Mouse (Mus musculus) heart, postnatal 4 days (tissue): ENCODE data around the gene Gm12355. TPM values are rescaled to one million over a fixed set of nuclear protein-coding genes. Genes with fewer than 3 reads are reported as not detected.

Source experiments
- DNase-seq: peaks from one replicate; pipeline ENCODE4 v3.0.0; 2021
- total RNA-seq, 2 experiments: library from RNA; stranded (reverse); gene quantifications; 2 replicates each; pipeline ENCODE4 v1.2.3; 2021

Gm12355 gene
- total RNA-seq, 2 experiments from 2014 or later: 29.2 to 29.5 TPM

DNA sequence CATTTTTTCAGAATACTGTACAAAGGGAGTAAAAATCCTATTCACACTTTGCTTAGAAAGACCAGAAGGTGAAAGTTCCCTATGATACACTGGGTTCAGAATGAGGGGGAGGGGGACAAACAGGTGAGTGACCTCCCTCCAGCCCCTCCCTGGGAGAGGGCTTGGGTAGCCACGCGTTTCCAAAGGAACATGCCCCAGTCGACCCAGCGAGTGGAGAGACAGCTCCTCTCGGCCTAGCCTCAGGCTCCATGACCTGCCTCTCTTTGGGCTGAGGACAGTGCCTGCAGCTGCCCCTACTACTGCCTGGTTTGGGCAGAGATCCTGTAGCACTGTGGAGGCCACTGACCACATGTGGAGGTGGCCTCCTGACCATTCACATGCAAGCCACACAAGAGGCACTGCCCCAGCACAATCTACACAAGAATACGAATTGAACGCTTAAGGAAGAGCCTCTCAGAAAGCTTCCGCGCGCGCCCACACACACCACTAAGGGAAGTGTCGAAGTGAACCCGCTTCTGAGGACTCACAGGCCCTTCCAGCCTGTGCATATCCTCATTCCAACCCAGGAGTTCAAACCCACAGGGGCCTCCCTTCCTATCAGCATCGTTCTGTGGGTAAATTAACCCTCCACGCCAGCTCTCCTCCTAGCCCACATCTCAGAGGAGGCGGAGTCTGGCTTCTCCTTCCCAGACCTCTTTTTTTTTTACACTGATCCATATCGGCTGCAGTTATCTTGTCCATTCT is 44.0 kb downstream of the Gm12355 start:
- DNase-seq: no peak

DNA sequence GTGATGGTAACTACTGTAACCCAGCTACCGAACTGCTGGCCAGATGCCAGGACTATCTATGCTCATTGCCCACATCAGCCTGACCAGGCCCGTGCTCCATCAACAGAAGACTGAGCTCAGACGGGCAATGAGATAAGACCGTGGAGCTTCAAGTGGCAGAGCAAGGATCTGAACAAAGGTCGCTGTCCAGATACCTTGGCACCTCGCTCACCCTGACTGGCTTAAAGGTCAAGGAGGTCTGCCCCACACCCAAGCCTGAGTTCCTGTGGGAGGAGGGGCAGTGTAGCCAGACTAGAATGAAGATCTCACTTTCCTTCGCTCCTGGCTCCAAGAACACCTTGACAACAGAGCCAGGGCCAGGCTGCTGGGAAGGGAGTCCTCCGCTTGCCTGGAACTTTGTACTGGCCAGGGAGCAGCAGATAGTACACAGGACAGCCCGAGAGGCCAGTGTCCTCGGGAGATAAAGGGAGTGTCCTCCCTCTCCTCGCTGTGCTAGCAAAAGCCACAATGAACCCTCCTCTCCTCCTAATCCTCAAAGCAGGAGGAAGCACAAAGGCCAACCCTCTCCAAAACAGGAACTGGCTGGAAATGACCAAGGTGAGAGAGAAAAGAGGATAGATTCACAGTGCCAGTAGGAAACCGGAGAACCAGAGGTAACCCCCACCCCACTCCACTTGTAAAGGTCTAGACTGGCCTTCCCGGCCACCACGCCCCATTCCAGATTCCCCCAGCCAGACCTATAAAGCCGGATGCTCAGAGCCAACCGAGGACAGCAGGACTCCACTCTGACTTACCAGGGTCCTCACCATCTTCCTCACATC is 45.0 kb downstream of the Gm12355 start:
- DNase-seq: no peak

DNA sequence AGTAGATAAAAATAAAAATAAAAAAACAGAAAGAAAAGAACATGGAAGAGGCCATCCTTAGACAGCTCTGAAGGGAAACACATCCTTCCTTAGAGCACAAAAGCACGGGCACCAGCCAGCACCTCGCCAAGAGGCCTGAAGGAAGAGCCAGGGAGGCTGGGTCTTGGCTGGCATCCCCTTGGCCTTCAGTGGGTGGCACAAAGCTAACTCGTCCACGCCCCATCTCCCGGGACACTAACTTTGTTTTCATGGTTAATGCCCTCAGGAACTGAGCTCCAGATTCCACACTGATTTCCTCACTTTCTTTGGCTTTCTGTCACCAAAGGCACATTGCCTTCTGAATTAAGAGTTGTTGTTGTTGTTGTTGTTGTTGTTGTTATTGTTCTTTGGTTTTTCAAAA is 47.7 kb downstream of the Gm12355 start:
- DNase-seq: no peak

Other genes with a start within 250 kb of the Gm12355 start
- 100 to 1,000 TPM; 163 to 192 TPM for gene Tcap, start 241.8 kb downstream of the Gm12355 start, total RNA-seq
- gene Pnmt, start 239.2 kb downstream of the Gm12355 start, total RNA-seq: not detected
- 10 to 100 TPM; 19.6 to 20.5 TPM for gene Pgap3, start 225.2 kb downstream of the Gm12355 start, total RNA-seq
- 10 to 100 TPM; 24.1 to 27.0 TPM for gene Erbb2, start 213.2 kb downstream of the Gm12355 start, total RNA-seq
- 10 to 100 TPM; 46.9 to 49.0 TPM for gene Mien1, start 186.7 kb downstream of the Gm12355 start, total RNA-seq
- not detected for gene Grb7, start 179.3 kb downstream of the Gm12355 start, total RNA-seq
- gene Ikzf3, start 79.6 kb downstream of the Gm12355 start, total RNA-seq: under 1 TPM; 0.67 to 0.72 TPM
- under 1 TPM in 1 of 2 experiments, not detected in 1; 0.17 TPM for gene Zpbp2, start 74.6 kb downstream of the Gm12355 start, total RNA-seq
- gene Ormdl3, start 38.3 kb downstream of the Gm12355 start, total RNA-seq: 10 to 100 TPM; 36.5 to 41.5 TPM
- gene Lrrc3c, start 27.4 kb downstream of the Gm12355 start, total RNA-seq: not detected
- 1 to 10 TPM; 3.2 to 5.2 TPM for gene Gsdma3, start 699 bp upstream of the Gm12355 start, total RNA-seq
- gene Gsdma2, start 21.1 kb upstream of the Gm12355 start, total RNA-seq: not detected
- not detected for gene Gsdma, start 38.7 kb upstream of the Gm12355 start, total RNA-seq
- 100 to 1,000 TPM; 138 to 140 TPM for gene Psmd3, start 56.9 kb upstream of the Gm12355 start, total RNA-seq
- gene Csf3, start 75.6 kb upstream of the Gm12355 start, total RNA-seq: not detected
- gene Med24, start 103.8 kb upstream of the Gm12355 start, total RNA-seq: 10 to 100 TPM; 51.7 to 52.3 TPM
- 100 to 1,000 TPM; 171 to 183 TPM for gene Thra, start 115.0 kb upstream of the Gm12355 start, total RNA-seq
- 10 to 100 TPM; 26.3 to 27.6 TPM for gene Nr1d1, start 149.7 kb upstream of the Gm12355 start, total RNA-seq
- gene Msl1, start 169.9 kb upstream of the Gm12355 start, total RNA-seq: 10 to 100 TPM; 67.8 to 71.5 TPM
- 10 to 100 TPM; 26.9 to 28.4 TPM for gene Casc3, start 179.2 kb upstream of the Gm12355 start, total RNA-seq
- gene Rapgefl1, start 211.1 kb upstream of the Gm12355 start, total RNA-seq: 1 to 10 TPM; 1.3 TPM
- 10 to 100 TPM; 12.6 to 14.1 TPM for gene Wipf2, start 238.0 kb upstream of the Gm12355 start, total RNA-seq